Mouse (Mus musculus) G1E (cell line): ENCODE results near the gene Ipo9.

Experiments
- CTCF ChIP-seq: IDR thresholded peaks from 2 replicates; pipeline ENCODE4 v1.5.1; 2012; ENCODE audit warnings: low read depth, low read length, inconsistent platforms, mixed read lengths
- TAL1 ChIP-seq: conservative IDR thresholded peaks from 2 replicates; pipeline ENCODE4 v1.6.1; 2012; ENCODE audit warnings: low read depth, low read length, inconsistent platforms, mixed read lengths

GRCm38 (mm10) chr1:135451419-135451818 is 21.1 kb upstream of the Ipo9 start:
- TF ChIP-seq CTCF = no peak
- no peak for TF ChIP-seq TAL1
